Comparison of ENCODE assay signal across 10 mouse cellular contexts in the genomic region with DNA sequence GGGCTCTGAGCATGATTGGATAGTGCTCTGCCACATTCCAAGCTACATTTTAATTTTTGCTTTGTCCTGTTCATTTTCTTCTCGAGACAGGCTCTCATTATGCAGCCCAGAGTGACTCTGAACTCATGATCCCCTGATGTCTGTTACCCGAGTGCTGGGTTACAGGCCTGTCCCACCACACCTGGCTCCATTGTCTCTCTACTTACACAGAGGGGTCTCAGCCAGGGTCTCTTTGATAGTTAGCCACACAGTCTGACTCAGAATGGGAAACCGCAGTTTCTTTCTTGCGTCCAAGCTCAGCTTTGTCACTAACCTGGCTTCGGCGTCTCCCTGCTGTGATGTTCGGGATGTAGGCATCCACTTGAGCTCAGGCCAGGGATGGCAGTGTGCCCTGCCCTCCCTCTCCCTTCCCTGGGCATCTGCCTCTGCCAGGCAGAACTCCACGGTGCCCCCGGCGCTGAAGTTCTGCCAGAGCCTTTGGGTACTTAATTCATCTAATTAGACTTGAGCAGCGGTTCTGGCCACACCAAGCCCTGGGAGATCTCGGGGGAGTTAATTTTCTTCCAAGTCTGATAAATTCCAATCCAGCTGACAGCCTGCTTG. TPM values are rescaled to one million over a fixed set of nuclear protein-coding genes. Genes with fewer than 3 reads are reported as not detected.
DNase-seq lines count a peak whose midpoint lies in the region; ATAC-seq and TF ChIP-seq lines count a peak whose summit lies in the region.
"Had no signal": no experiment of that assay in that cellular context is flagged by ENCODE, and none has a peak within 500 bp of the region (broad histone marks: within the 10 kb centered on the region; RNA-seq: fewer than 3 reads in every experiment).

No protein-coding gene starts in this region.

- no peak overlapping the region for H3K9ac ChIP-seq in neural tube, embryonic 13.5 days
- H3K9ac ChIP-seq in forebrain, postnatal 0 days: no peak overlapping the region
- H3K9ac ChIP-seq in intestine, embryonic 15.5 days: no peak overlapping the region
- H3K9ac ChIP-seq in intestine, postnatal 0 days (ENCODE audit: low read depth, low read length): no peak overlapping the region
- H3K9ac ChIP-seq: heart, embryonic 13.5 days had no signal

- H3K9me3 ChIP-seq in neural tube, embryonic 13.5 days: no peaks in the 10 kb centered on the region
- no peaks in the 10 kb centered on the region for H3K9me3 ChIP-seq in forebrain, postnatal 0 days (ENCODE audit: low read length)
- no peaks in the 10 kb centered on the region for H3K9me3 ChIP-seq in intestine, embryonic 15.5 days
- no peaks in the 10 kb centered on the region for H3K9me3 ChIP-seq in intestine, postnatal 0 days (ENCODE audit: control insufficient read depth)
- H3K9me3 ChIP-seq: heart, embryonic 13.5 days had no signal

- WGBS in neural tube, embryonic 13.5 days: 50% methylated on average over 12 of the region's 12 CpGs
- WGBS in forebrain, postnatal 0 days: 19% methylated on average over 12 of the region's 12 CpGs
- 79% methylated on average over 12 of the region's 12 CpGs for WGBS in intestine, embryonic 15.5 days
- 77% methylated on average over 12 of the region's 12 CpGs for WGBS in intestine, postnatal 0 days

- peaks cover 8% of the 10 kb centered on the region for H3K27me3 ChIP-seq in neural tube, embryonic 13.5 days
- no peaks in the 10 kb centered on the region for H3K27me3 ChIP-seq in forebrain, postnatal 0 days (ENCODE audit: insufficient read depth, low read length)
- peaks cover 3% of the 10 kb centered on the region; the same call in 1 of the 2 replicates for H3K27me3 ChIP-seq in intestine, embryonic 15.5 days (replicated peaks)
- 0 out of 2 replicates have a peak, but pooled peaks cover 5% of the 10 kb centered on the region for H3K27me3 ChIP-seq in intestine, postnatal 0 days (replicated peaks; ENCODE audit: control insufficient read depth, insufficient read depth, low read length)

- no peak overlapping the region for H3K4me3 ChIP-seq in neural tube, embryonic 13.5 days
- H3K4me3 ChIP-seq in forebrain, postnatal 0 days (ENCODE audit: low read depth, low read length): no peak overlapping the region
- H3K4me3 ChIP-seq in intestine, embryonic 15.5 days (replicated peaks): no peak overlapping the region
- no peak overlapping the region for H3K4me3 ChIP-seq in intestine, postnatal 0 days (ENCODE audit: low read depth, low read length)
- H3K4me3 ChIP-seq: heart, embryonic 13.5 days; myocyte had no signal

- H3K27ac ChIP-seq in neural tube, embryonic 13.5 days (replicated peaks): peak overlapping the region; percentile 66
- H3K27ac ChIP-seq in forebrain, postnatal 0 days (ENCODE audit: low read depth, low read length): no peak overlapping the region
- no peak overlapping the region for H3K27ac ChIP-seq in intestine, embryonic 15.5 days
- no peak overlapping the region for H3K27ac ChIP-seq in intestine, postnatal 0 days (ENCODE audit: low read depth, low read length)
- H3K27ac ChIP-seq: heart, embryonic 13.5 days had no signal

- DNase-seq in neural tube, embryonic 10.5 days (ENCODE audit: extremely low spot score, low spot score): no peak
- DNase-seq in forebrain, postnatal 0 days: peak; percentile 80
- DNase-seq in left cerebral cortex, postnatal 4 days: peak; percentile 92
- DNase-seq in thymus, postnatal 36 days: no peak

- no peaks in the 10 kb centered on the region for H3K36me3 ChIP-seq in neural tube, embryonic 13.5 days
- H3K36me3 ChIP-seq in forebrain, postnatal 0 days (ENCODE audit: insufficient read depth): no peaks in the 10 kb centered on the region
- no peaks in the 10 kb centered on the region for H3K36me3 ChIP-seq in intestine, embryonic 15.5 days
- H3K36me3 ChIP-seq in intestine, postnatal 0 days (ENCODE audit: control insufficient read depth, insufficient read depth): no peaks in the 10 kb centered on the region
- H3K36me3 ChIP-seq: heart, embryonic 13.5 days had no signal

- TF ChIP-seq CTCF in forebrain, postnatal 0 days (IDR thresholded peaks at IDR 0.05; ENCODE audit: low read depth): no peak
- TF ChIP-seq CTCF in intestine, postnatal 0 days (IDR thresholded peaks at IDR 0.05; ENCODE audit: low read depth): no peak

- intact Hi-C loops in left cerebral cortex, postnatal 4 days (cut with DNase I): no loop called here

- H3K4me1 ChIP-seq in neural tube, embryonic 13.5 days (replicated peaks): peaks cover 30% of the 10 kb centered on the region
- H3K4me1 ChIP-seq in forebrain, postnatal 0 days (ENCODE audit: insufficient read depth): 0 out of 2 replicates have a peak, but pooled peaks cover 4% of the 10 kb centered on the region
- H3K4me1 ChIP-seq in intestine, embryonic 15.5 days (replicated peaks): peaks cover 3% of the 10 kb centered on the region
- H3K4me1 ChIP-seq in intestine, postnatal 0 days (replicated peaks; ENCODE audit: control insufficient read depth, insufficient read depth, low read length): no peaks in the 10 kb centered on the region; the same call in 1 of the 2 replicates

- H3K4me2 ChIP-seq in neural tube, embryonic 13.5 days: no peak overlapping the region
- H3K4me2 ChIP-seq in forebrain, postnatal 0 days (ENCODE audit: low read depth): no peak overlapping the region
- no peak overlapping the region for H3K4me2 ChIP-seq in intestine, embryonic 15.5 days (replicated peaks)
- H3K4me2 ChIP-seq in intestine, postnatal 0 days (replicated peaks; ENCODE audit: low read depth): no peak overlapping the region
- H3K4me2 ChIP-seq: heart, embryonic 13.5 days had no signal

- peak; percentile 57; the same call in 1 of the 2 replicates for ATAC-seq in neural tube, embryonic 13.5 days (ENCODE audit: low read depth)
- ATAC-seq in forebrain, postnatal 0 days: peak; percentile 76
- ATAC-seq in intestine, embryonic 15.5 days: no peak
- ATAC-seq in intestine, postnatal 0 days: no peak

RNA-seq across cellular contexts. Expression of gene Fzd9, which starts 20.6 kb away (rescaled TPM):
- 11.6 and 12.1 TPM in 2 replicates for polyA plus RNA-seq in neural tube, embryonic 13.5 days (2015; fragmentation: Nextera tagmentation; extraction: Ambion mirVana)
- total RNA-seq in forebrain, postnatal 0 days (2014; rRNA removed): 16.5 and 19.7 TPM in 2 replicates
- 14.2 and 16.6 TPM in 2 replicates for polyA plus RNA-seq in forebrain, postnatal 0 days (2015; fragmentation: Nextera tagmentation; extraction: Ambion mirVana)
- 10 to 100 TPM; 15.3 to 17.9 TPM for total RNA-seq in left cerebral cortex, postnatal 4 days (2021)
- 0.87 and 0.88 TPM in 2 replicates for polyA plus RNA-seq in intestine, embryonic 15.5 days (2015; fragmentation: Nextera tagmentation; extraction: Ambion mirVana)
- polyA plus RNA-seq in intestine, postnatal 0 days (2015; fragmentation: Nextera tagmentation; extraction: Ambion mirVana): 0.07 and 0.18 TPM in 2 replicates
- total RNA-seq: liver, adult 2 months had no signal

Comparison
In these comparisons a context has a peak if more than half of its experiments do, and no peak if none do; other contexts are left out.
1. ATAC-seq: peak in neural tube, embryonic 13.5 days (single experiment) and forebrain, postnatal 0 days (single experiment); none in intestine, embryonic 15.5 days (single experiment) and intestine, postnatal 0 days (single experiment).
2. DNase-seq: peak in forebrain, postnatal 0 days (single experiment) and left cerebral cortex, postnatal 4 days (single experiment); none in neural tube, embryonic 10.5 days (single experiment) and thymus, postnatal 36 days (0 of 2).